Mouse (Mus musculus) spleen, adult 2 months (tissue): ENCODE data around the gene Cyp46a1.

Source experiments
- CTCF ChIP-seq: fragments of 200-500 bp; IDR thresholded peaks from 2 replicates; pipeline ENCODE4 v1.5.1; 2011; ENCODE audit warnings: mild to moderate bottlenecking, inconsistent platforms; ENCODE audit not compliant: insufficient read depth, insufficient read length, insufficient replicate concordance; ENCODE audit errors: extremely low read depth
- POLR2A ChIP-seq: fragments of 200-500 bp; IDR thresholded peaks from 2 replicates; pipeline ENCODE4 v1.6.1; 2011; ENCODE audit warnings: low read depth, low read length, inconsistent platforms

DNA sequence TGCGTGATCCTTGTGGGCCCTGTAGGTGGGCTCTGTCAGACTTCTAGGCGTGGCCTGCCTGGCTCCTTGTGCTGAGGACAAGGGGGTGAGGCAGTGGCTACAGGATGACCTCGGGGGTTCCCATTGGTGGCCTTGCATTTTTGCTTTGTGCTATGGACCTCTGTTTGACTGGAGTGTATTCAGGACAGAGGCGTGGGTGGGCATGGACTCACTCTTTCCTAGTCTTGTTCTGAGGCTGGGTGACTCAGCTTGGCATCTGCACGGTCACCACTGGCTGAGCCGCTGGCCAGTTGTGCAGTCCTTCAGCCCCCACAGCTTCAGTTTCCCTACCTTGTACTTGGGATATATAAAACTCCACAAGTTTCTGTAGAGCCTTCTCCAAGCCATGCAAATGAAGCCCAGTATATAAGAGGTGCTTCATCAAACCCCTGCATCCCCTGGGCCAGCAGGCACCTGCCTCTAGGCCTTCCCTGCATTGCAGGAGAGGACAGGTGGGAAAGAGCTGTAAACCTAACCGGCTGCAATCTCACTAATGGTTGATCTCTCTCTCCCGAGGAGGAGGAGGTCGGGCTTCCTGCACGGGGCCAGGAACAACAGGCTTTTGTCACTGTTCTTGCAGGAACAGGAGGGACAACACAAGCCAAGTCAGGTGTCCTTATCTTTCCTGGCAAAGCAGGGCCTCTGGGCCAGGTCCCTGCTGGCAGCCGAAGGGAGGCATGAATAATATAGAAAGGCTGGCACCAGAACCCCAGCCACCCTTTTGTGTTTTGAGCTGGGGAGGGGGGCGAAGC is 58.3 kb downstream of the Cyp46a1 start:
- no peak for TF ChIP-seq CTCF
- no peak for TF ChIP-seq POLR2A
